Mouse (Mus musculus) liver, adult 2 months (tissue): ENCODE measurements at regions not wholly inside any gene's neighbourhood (a gene's known extent, or its start where the extent isn't known, plus 50 kb on each side); places are given as distances from the start of the nearest gene placed in this dataset.

ENCODE experiments used
- CTCF ChIP-seq: fragments of 200-500 bp; IDR thresholded peaks from 2 replicates; pipeline ENCODE4 v1.5.1; 2011; ENCODE audit warnings: low read depth, low read length, control low read depth
- POLR2A ChIP-seq: fragments of 200-500 bp; IDR thresholded peaks from 2 replicates; pipeline ENCODE4 v1.6.1; 2011; ENCODE audit warnings: low read length, control low read depth; ENCODE audit not compliant: insufficient read depth; ENCODE audit errors: extremely low read depth

DNA sequence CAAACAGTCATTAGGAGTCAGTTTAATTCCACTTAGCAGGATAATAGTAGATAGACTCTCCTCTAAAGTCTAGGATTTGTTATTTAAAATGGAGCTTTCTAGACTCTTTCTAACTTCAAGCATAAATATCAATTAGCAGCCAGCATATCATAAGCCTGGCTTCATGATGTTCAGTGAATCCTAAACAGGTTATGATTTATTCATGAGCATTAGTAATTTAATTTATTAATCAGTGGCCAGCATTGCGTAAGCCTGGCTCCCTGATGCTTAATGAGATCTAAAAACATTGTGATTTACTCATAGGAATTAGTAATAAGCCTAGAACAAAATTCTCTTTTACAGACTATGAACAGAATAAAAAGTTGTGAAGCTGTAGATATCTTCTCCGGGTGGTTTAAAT lies 64.6 kb upstream of the Rmdn2 start:
- no peak for TF ChIP-seq POLR2A
- no peak for TF ChIP-seq CTCF
